Mouse (Mus musculus): ENCODE measurements around the gene Cdh23. TPM values are rescaled to one million over a fixed set of nuclear protein-coding genes. Genes with fewer than 3 reads are reported as not detected.

The Cdh23 gene
- polyA plus RNA-seq, 1 experiment from 2014 or later = 1.1 TPM

DNA sequence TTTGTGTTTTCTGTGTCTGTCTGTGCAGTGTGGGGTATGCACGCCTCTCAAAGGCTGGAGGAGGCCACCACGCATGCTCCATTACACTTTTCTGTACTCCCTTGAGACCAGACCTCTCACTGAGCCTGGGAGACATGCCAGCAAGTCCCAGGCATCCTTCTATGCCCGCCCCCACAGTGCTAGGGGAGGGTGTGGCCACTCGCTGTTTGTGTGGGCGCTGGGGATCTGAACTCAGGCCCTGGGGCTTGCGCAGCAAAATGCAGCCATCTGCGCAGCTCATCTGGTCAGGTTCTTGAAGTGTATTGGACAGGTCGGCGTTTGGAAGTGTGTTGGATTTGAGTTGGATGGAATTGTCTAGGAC is 416.4 kb downstream of the Cdh23 start:
- WGBS = 87% methylated on average over 9 of the region's 9 CpGs
- Histone ChIP-seq H3K4me2 (replicated peaks) (peak overlapping the region; percentile 95), H3K27me3 (no peaks in the 10 kb centered on the region), H3K4me1 (peaks cover 55% of the 10 kb centered on the region), H3K9ac (no peak overlapping the region), H3K9me3 (no peaks in the 10 kb centered on the region), H3K36me3 (peaks cover 3% of the 10 kb centered on the region; the same call in 1 of the 2 replicates), H3K4me3 (no peak overlapping the region), H3K27ac (peak overlapping the region; percentile 39; the same call in 1 of the 2 replicates)
- ATAC-seq (ENCODE audit: low FRiP score, low read depth) = no peak

GRCm38 (mm10) chr10:60279290-60279940 is 416.9 kb downstream of the Cdh23 start:
- H3K36me3 ChIP-seq = peaks cover 3% of the 10 kb centered on the region; the same call in 1 of the 2 replicates
- H3K4me2 ChIP-seq (replicated peaks) = peak overlapping the region; percentile 95
- peak overlapping the region; percentile 77; the same call in 1 of the 2 replicates for H3K4me3 ChIP-seq
- peak overlapping the region; percentile 39; the same call in 1 of the 2 replicates for H3K27ac ChIP-seq
- no peak for ATAC-seq (ENCODE audit: low FRiP score, low read depth)
- H3K9ac ChIP-seq = 0 out of 2 replicates have a peak overlapping the region, but pooled peaks have one; percentile 45
- H3K27me3 ChIP-seq = no peaks in the 10 kb centered on the region
- 74% methylated on average over 8 of the region's 8 CpGs for WGBS
- H3K4me1 ChIP-seq = peaks cover 50% of the 10 kb centered on the region
- H3K9me3 ChIP-seq = no peaks in the 10 kb centered on the region

DNA sequence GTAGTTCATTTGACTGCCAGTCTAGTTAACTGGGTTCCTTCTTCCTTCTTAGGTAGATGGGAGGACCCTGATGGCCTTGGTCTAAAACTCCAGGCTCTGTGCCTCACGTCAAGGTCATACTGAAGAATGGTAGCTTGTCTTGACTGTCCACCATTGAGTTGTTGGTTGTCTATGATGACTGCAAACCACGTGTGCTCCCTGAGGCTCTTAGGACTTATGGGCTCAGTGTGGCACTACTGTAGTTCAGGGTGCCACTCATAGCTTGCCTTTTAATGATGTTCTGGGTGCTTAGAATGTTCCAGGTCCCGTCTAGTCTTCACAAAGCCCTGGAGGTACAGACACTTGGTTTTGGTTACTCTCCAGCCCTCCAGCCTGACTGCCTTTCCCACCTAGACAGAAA is 417.5 kb downstream of the Cdh23 start:
- H3K27ac ChIP-seq = no peak overlapping the region
- ATAC-seq (ENCODE audit: low FRiP score, low read depth) = no peak
- peaks cover 3% of the 10 kb centered on the region; the same call in 1 of the 2 replicates for H3K36me3 ChIP-seq
- peak overlapping the region; percentile 77 for H3K4me3 ChIP-seq
- peaks cover 43% of the 10 kb centered on the region for H3K4me1 ChIP-seq
- H3K9me3 ChIP-seq = no peaks in the 10 kb centered on the region
- H3K27me3 ChIP-seq = no peaks in the 10 kb centered on the region
- WGBS = 87% methylated on average over 3 of the region's 3 CpGs
- H3K9ac ChIP-seq = no peak overlapping the region; the same call in 1 of the 2 replicates
- peak overlapping the region; percentile 95 for H3K4me2 ChIP-seq (replicated peaks)

GRCm38 (mm10) chr10:60278006-60278399 is 418.3 kb downstream of the Cdh23 start:
- H3K4me1 ChIP-seq = peaks cover 38% of the 10 kb centered on the region

DNA sequence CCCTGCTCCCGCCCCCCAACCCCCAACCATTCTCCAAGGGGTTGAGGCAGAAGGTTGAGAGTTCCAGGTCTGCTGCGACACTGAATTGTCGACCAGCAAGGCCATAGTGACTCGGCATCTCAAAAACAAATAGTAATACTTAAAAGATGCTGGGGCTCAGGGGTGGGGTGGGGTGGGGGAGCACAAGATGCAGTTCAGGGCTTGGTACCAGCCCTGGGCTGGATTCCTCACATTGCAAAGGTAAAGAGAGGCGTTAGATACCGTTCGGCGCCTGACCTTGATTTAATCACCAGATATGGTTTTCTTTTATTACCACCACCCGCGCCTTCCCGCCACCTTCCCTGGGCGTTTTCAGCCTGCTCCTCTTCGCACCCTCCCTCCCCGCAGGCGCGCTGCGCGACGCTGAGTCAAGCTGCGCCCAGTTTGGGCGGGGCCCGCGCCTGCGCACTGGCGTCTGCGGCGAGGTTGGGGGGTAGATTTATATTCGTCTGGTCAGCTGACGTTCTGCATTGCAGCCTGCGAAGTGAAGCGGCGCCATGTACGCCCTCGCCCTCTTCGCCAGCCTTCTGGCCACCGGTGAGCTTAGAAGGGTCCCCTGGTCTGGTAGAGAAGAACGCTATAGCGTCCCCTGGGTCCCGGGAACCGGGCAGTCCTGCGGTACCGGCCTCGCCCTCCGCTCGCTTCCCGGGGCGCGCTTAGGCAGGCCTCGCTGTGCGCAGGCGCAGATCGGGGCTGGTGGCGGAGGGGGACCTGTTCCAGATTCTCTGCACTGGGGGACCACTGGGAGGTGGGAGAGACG is 418.9 kb downstream of the Cdh23 start, which contains the start of gene Psap:
Psap (plus strand) TSS at position 421 of the 799 bp plus-strand sequence.
- Histone ChIP-seq H3K9ac (peak within 1 kb of the TSS; percentile 86), H3K27ac (peak within 1 kb of the TSS; percentile 79; the same call in 1 of the 2 replicates), H3K4me1 (peaks cover 42% of the 10 kb centered on the region), H3K4me2 (replicated peaks) (peak within 1 kb of the TSS; percentile 95), H3K27me3 (no peaks in the 10 kb centered on the region), H3K9me3 (no peaks in the 10 kb centered on the region), H3K4me3 (peak within 1 kb of the TSS; percentile 77), H3K36me3 (no peaks in the 10 kb centered on the region; the same call in 1 of the 2 replicates)
- WGBS = 2% methylated on average over 54 of the region's 54 CpGs
- ATAC-seq (ENCODE audit: low FRiP score, low read depth) = peak; percentile 89

More at GRCm38 (mm10) chr10:60278006-60278399, 418.3 kb downstream of the Cdh23 start:
- no peaks in the 10 kb centered on the region; the same call in 1 of the 2 replicates for H3K36me3 ChIP-seq
- no peak for ATAC-seq (ENCODE audit: low FRiP score, low read depth)
- H3K27ac ChIP-seq = peak overlapping the region; percentile 79; the same call in 1 of the 2 replicates
- H3K27me3 ChIP-seq = no peaks in the 10 kb centered on the region
- WGBS = 9% methylated on average over 13 of the region's 13 CpGs
- no peaks in the 10 kb centered on the region for H3K9me3 ChIP-seq
- peak overlapping the region; percentile 95 for H3K4me2 ChIP-seq (replicated peaks)
- H3K9ac ChIP-seq = peak overlapping the region; percentile 86
- peak overlapping the region; percentile 77 for H3K4me3 ChIP-seq

- no peak for ATAC-seq (ENCODE audit: low FRiP score, low read depth)
- no peak overlapping the region for H3K4me2 ChIP-seq (replicated peaks)
- no peak overlapping the region for H3K9ac ChIP-seq
- no peaks in the 10 kb centered on the region for H3K36me3 ChIP-seq
- no peaks in the 10 kb centered on the region for H3K9me3 ChIP-seq
- no peak overlapping the region for H3K4me3 ChIP-seq
- H3K27ac ChIP-seq = no peak overlapping the region
- H3K4me1 ChIP-seq = peaks cover 10% of the 10 kb centered on the region
- whole genome bisulfite sequencing = 61% methylated on average over 6 of the region's 6 CpGs
- H3K27me3 ChIP-seq = no peaks in the 10 kb centered on the region
Measured at GRCm38 (mm10) chr10:60273382-60273781, 422.9 kb downstream of the Cdh23 start.

GRCm38 (mm10) chr10:60272241-60272640 is 424.0 kb downstream of the Cdh23 start:
- Histone ChIP-seq H3K4me2 (replicated peaks) (no peak overlapping the region), H3K9ac (no peak overlapping the region), H3K4me1 (peaks cover 6% of the 10 kb centered on the region; the same call in 1 of the 2 replicates), H3K27me3 (no peaks in the 10 kb centered on the region), H3K4me3 (no peak overlapping the region), H3K9me3 (no peaks in the 10 kb centered on the region), H3K36me3 (no peaks in the 10 kb centered on the region), H3K27ac (no peak overlapping the region)
- no peak for ATAC-seq (ENCODE audit: low FRiP score, low read depth)
- 44% methylated on average over 6 of the region's 6 CpGs for WGBS

- Histone ChIP-seq H3K4me1 (peaks cover 6% of the 10 kb centered on the region; the same call in 1 of the 2 replicates), H3K36me3 (no peaks in the 10 kb centered on the region), H3K27ac (no peak overlapping the region), H3K9ac (no peak overlapping the region), H3K27me3 (no peaks in the 10 kb centered on the region), H3K4me3 (no peak overlapping the region), H3K4me2 (replicated peaks) (no peak overlapping the region), H3K9me3 (no peaks in the 10 kb centered on the region)
- WGBS = 74% methylated on average over 6 of the region's 6 CpGs
- ATAC-seq (ENCODE audit: low FRiP score, low read depth) = no peak
Measured at GRCm38 (mm10) chr10:60271015-60271414, 425.3 kb downstream of the Cdh23 start.

GRCm38 (mm10) chr10:60269141-60270064 is 426.9 kb downstream of the Cdh23 start:
- Histone ChIP-seq H3K9me3 (no peaks in the 10 kb centered on the region), H3K36me3 (no peaks in the 10 kb centered on the region), H3K4me1 (peaks cover 6% of the 10 kb centered on the region; the same call in 1 of the 2 replicates), H3K4me2 (replicated peaks) (no peak overlapping the region), H3K9ac (no peak overlapping the region), H3K27ac (no peak overlapping the region), H3K4me3 (no peak overlapping the region), H3K27me3 (no peaks in the 10 kb centered on the region)
- 72% methylated on average over 13 of the region's 13 CpGs for WGBS
- ATAC-seq (ENCODE audit: low FRiP score, low read depth) = no peak

DNA sequence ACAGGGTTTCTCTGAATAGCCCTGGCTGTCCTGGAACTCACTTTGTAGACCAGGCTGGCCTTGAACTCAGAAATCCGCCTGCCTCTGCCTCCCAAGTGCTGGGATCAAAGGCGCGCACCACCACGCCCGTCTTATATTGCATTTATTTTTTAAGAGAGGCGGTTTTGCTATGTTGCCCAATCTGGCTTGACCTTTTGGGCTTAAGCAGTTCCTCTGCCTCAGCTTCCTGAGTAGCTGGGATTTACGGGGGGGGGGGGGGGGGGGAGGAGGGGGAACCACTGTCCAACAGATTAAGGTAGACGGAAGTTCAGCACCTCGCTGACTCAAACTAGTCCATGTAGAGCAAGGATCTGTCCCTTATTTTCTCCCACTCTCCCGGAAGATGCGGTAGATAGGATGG is 427.6 kb downstream of the Cdh23 start:
- H3K4me2 ChIP-seq (replicated peaks) = no peak overlapping the region
- H3K4me1 ChIP-seq = peaks cover 6% of the 10 kb centered on the region; the same call in 1 of the 2 replicates
- H3K27ac ChIP-seq = no peak overlapping the region
- H3K27me3 ChIP-seq = no peaks in the 10 kb centered on the region
- no peak overlapping the region for H3K9ac ChIP-seq
- whole genome bisulfite sequencing = 85% methylated on average over 11 of the region's 11 CpGs
- H3K9me3 ChIP-seq = no peaks in the 10 kb centered on the region
- H3K36me3 ChIP-seq = no peaks in the 10 kb centered on the region
- no peak for ATAC-seq (ENCODE audit: low FRiP score, low read depth)
- no peak overlapping the region for H3K4me3 ChIP-seq

DNA sequence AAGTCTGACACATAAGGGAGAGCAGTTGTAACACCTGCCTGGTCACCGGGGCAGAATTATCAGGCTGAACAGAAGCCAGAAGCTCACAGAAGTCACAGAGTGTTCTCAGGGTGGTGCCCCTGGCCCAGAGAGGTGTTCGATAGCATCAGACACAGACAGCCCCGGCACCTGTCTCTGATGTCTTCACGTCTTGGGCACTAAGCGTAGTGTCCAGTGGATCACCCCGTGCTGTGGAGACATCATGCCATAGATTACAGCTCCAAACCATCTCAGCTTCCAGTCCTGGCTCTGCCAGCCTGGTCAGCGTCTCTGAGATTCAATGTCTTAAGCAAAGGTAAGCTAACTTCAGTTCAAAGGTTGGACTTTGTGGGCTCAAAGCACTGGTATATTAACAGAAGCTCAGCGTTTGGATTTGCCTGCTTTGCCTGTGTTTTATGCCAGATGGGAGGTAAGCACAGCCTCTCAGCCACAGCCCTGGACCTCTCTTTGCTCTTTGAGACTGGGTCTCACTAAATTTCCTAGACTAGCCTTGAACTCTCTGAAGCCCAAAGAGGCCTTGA is 429.4 kb downstream of the Cdh23 start:
- Histone ChIP-seq H3K36me3 (no peaks in the 10 kb centered on the region), H3K9ac (no peak overlapping the region), H3K4me1 (peaks cover 8% of the 10 kb centered on the region), H3K9me3 (no peaks in the 10 kb centered on the region), H3K27me3 (no peaks in the 10 kb centered on the region), H3K4me3 (no peak overlapping the region), H3K27ac (no peak overlapping the region), H3K4me2 (replicated peaks) (no peak overlapping the region)
- ATAC-seq (ENCODE audit: low FRiP score, low read depth) = no peak
- WGBS = 86% methylated on average over 8 of the region's 8 CpGs

Data from limb, embryonic 13.5 days (tissue).